In genomic region chr7:49125545-49125944, GRCm38 (mm10) we compare ENCODE assay signal across 8 mouse cellular contexts.
DNase-seq lines count a peak whose midpoint lies in the region; ATAC-seq and TF ChIP-seq lines count a peak whose summit lies in the region.

No protein-coding gene starts in this region.

- TF ChIP-seq CTCF in cortical plate, adult 2 months (IDR thresholded peaks at IDR 0.05; ENCODE audit: extremely low read depth, insufficient read depth, low read length) = peak; percentile 87

- H3K9me3 ChIP-seq in intestine, embryonic 14.5 days (ENCODE audit: control insufficient read depth, low read length) = no peaks in the 10 kb centered on the region

- WGBS in intestine, embryonic 14.5 days = 34% methylated on average over 3 of the region's 3 CpGs

- no peak overlapping the region for H3K9ac ChIP-seq in intestine, embryonic 14.5 days (ENCODE audit: low read length)

- H3K4me1 ChIP-seq in cortical plate, adult 2 months (ENCODE audit: control insufficient read depth, insufficient read depth, low read length) = 0 out of 2 replicates have a peak, but pooled peaks cover 3% of the 10 kb centered on the region
- H3K4me1 ChIP-seq in intestine, embryonic 14.5 days (replicated peaks; ENCODE audit: control insufficient read depth, insufficient read depth, low read length) = 0 out of 2 replicates have a peak, but pooled peaks cover under 1% of the 10 kb centered on the region

- H3K36me3 ChIP-seq in intestine, embryonic 14.5 days (ENCODE audit: control insufficient read depth, insufficient read depth, low read length) = no peaks in the 10 kb centered on the region

- H3K27ac ChIP-seq in cortical plate, adult 2 months (ENCODE audit: insufficient read depth, low read length) = no peak overlapping the region
- H3K27ac ChIP-seq in intestine, embryonic 14.5 days (ENCODE audit: low read depth) = no peak overlapping the region

- ATAC-seq in intestine, embryonic 14.5 days (replicated peaks; ENCODE audit: low FRiP score, low TSS enrichment, low read depth) = no peak

- no peak overlapping the region for H3K4me2 ChIP-seq in intestine, embryonic 14.5 days (ENCODE audit: low read length)

- TF ChIP-seq POLR2A in cortical plate, adult 2 months (IDR thresholded peaks at IDR 0.05; ENCODE audit: extremely low read depth, insufficient read depth, low read length) = no peak

- no peak overlapping the region for H3K4me3 ChIP-seq in cortical plate, adult 2 months (ENCODE audit: insufficient read depth, low read length)
- H3K4me3 ChIP-seq in intestine, embryonic 14.5 days (ENCODE audit: low read depth, low read length) = no peak overlapping the region

- peak; percentile 30 to 74 for DNase-seq in adrenal gland, adult (ENCODE audit: inconsistent age in 2 of 2, low spot score in 1 of 2)
- no peak for DNase-seq in adrenal gland, postnatal 4 days (ENCODE audit: low spot score in 2 of 2)
- peak; percentile 24 for DNase-seq in ovary, postnatal 10 days (ENCODE audit: low spot score)
- no peak for DNase-seq in ovary, adult 18-20 months (ENCODE audit: low spot score)
- DNase-seq in intestine, embryonic 14.5 days (ENCODE audit: low spot score) = peak; percentile 79
- DNase-seq in lung, postnatal 14 days = peak; percentile 72
- peak; percentile 32 to 71 for DNase-seq in spleen, postnatal 10 days (ENCODE audit: low spot score in 2 of 2)

- 0 out of 2 replicates have a peak, but pooled peaks cover 3% of the 10 kb centered on the region for H3K27me3 ChIP-seq in intestine, embryonic 14.5 days (replicated peaks; ENCODE audit: control insufficient read depth, insufficient read depth, low read length)

Comparison
In these comparisons a context has a peak if more than half of its experiments do, and no peak if none do; other contexts are left out.
1. DNase-seq: peak in adrenal gland, adult (2 of 2), ovary, postnatal 10 days (single experiment), intestine, embryonic 14.5 days (single experiment), lung, postnatal 14 days (single experiment) and spleen, postnatal 10 days (2 of 2); none in adrenal gland, postnatal 4 days (0 of 2) and ovary, adult 18-20 months (single experiment).